Mouse (Mus musculus): ENCODE results near the gene Pbx3. TPM values are rescaled to one million over a fixed set of nuclear protein-coding genes. Genes with fewer than 3 reads are reported as not detected.

The Pbx3 gene
- polyA plus RNA-seq, 1 experiment from 2014 or later: 10.8 TPM

- ATAC-seq: no peak
- Histone ChIP-seq H3K4me2 (replicated peaks; ENCODE audit: low read depth) (no peak overlapping the region), H3K9ac (ENCODE audit: low read depth, low read length) (no peak overlapping the region), H3K27ac (ENCODE audit: low read depth, low read length) (no peak overlapping the region), H3K36me3 (ENCODE audit: control insufficient read depth, insufficient read depth) (no peaks in the 10 kb centered on the region), H3K4me3 (ENCODE audit: low read depth, low read length) (no peak overlapping the region), H3K27me3 (replicated peaks; ENCODE audit: control insufficient read depth, insufficient read depth, low read length) (no peaks in the 10 kb centered on the region), H3K9me3 (ENCODE audit: control insufficient read depth) (no peaks in the 10 kb centered on the region), H3K4me1 (replicated peaks; ENCODE audit: control insufficient read depth, insufficient read depth, low read length) (no peaks in the 10 kb centered on the region)
- TF ChIP-seq CTCF (IDR thresholded peaks at IDR 0.05; ENCODE audit: low read depth): no peak
- 68% methylated on average over 6 of the region's 6 CpGs for WGBS
Observed at GRCm38 (mm10) chr2:34153336-34153735, 219.6 kb downstream of the Pbx3 start.

GRCm38 (mm10) chr2:34150560-34150959 lies 222.4 kb downstream of the Pbx3 start:
- Histone ChIP-seq H3K9ac (ENCODE audit: low read depth, low read length) (no peak overlapping the region), H3K4me2 (replicated peaks; ENCODE audit: low read depth) (no peak overlapping the region), H3K9me3 (ENCODE audit: control insufficient read depth) (no peaks in the 10 kb centered on the region), H3K4me1 (replicated peaks; ENCODE audit: control insufficient read depth, insufficient read depth, low read length) (no peaks in the 10 kb centered on the region), H3K36me3 (ENCODE audit: control insufficient read depth, insufficient read depth) (no peaks in the 10 kb centered on the region), H3K27me3 (replicated peaks; ENCODE audit: control insufficient read depth, insufficient read depth, low read length) (no peaks in the 10 kb centered on the region), H3K4me3 (ENCODE audit: low read depth, low read length) (no peak overlapping the region), H3K27ac (ENCODE audit: low read depth, low read length) (no peak overlapping the region)
- no peak for ATAC-seq
- WGBS: 81% methylated on average over 4 of the region's 4 CpGs
- TF ChIP-seq CTCF (IDR thresholded peaks at IDR 0.05; ENCODE audit: low read depth): no peak

- Histone ChIP-seq H3K4me1 (replicated peaks; ENCODE audit: control insufficient read depth, insufficient read depth, low read length) (no peaks in the 10 kb centered on the region), H3K9me3 (ENCODE audit: control insufficient read depth) (no peaks in the 10 kb centered on the region), H3K4me2 (replicated peaks; ENCODE audit: low read depth) (no peak overlapping the region), H3K36me3 (ENCODE audit: control insufficient read depth, insufficient read depth) (no peaks in the 10 kb centered on the region), H3K4me3 (ENCODE audit: low read depth, low read length) (no peak overlapping the region), H3K27me3 (replicated peaks; ENCODE audit: control insufficient read depth, insufficient read depth, low read length) (no peaks in the 10 kb centered on the region), H3K9ac (ENCODE audit: low read depth, low read length) (no peak overlapping the region), H3K27ac (ENCODE audit: low read depth, low read length) (no peak overlapping the region)
- TF ChIP-seq CTCF (IDR thresholded peaks at IDR 0.05; ENCODE audit: low read depth): no peak
- WGBS: 62% methylated on average over 7 of the region's 7 CpGs
- no peak for ATAC-seq
Observed at GRCm38 (mm10) chr2:34148214-34148613, 224.7 kb downstream of the Pbx3 start.

DNA sequence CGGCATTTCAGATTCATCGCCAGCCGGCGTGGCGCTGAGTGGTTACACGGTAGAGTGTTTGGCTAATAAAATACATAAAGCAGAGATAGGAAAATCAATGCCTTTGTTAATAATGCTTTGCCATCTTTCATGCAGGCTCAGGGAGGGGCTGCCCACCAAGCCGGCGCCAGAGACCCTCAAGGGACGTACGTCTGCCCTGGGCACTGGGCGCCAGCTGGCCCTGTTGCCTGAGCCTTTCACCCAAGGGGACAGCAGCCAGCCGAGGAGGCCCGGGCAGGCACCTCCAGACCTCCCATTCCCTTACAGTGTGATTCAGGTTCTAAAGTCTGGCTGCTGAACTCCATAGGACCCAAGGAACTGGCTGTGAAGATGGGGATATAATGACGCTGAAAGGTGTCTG lies 225.5 kb downstream of the Pbx3 start:
- no peaks in the 10 kb centered on the region for H3K36me3 ChIP-seq (ENCODE audit: control insufficient read depth, insufficient read depth)

DNA sequence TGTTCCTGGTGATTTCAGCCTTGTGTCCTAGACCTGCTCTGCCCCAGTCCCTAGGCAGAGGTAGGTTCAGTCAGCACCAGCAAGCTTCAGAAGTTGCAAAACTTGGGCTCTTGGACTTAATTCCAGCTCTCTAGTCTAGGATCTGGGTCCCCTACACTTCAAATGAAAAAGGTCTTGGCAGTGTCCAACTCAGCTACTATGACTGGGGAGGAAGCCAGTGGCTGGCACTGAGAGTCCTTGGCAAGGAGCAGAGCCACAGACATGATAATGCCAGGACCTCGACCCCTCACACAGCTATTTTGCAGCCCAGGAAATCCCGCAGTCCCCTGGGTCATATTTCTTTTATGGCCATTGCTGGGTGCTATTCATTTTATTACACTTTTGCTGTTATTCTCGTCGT lies 225.9 kb downstream of the Pbx3 start:
- ATAC-seq: no peak
- Histone ChIP-seq H3K4me3 (ENCODE audit: low read depth, low read length) (no peak overlapping the region), H3K4me2 (replicated peaks; ENCODE audit: low read depth) (no peak overlapping the region), H3K27ac (ENCODE audit: low read depth, low read length) (no peak overlapping the region), H3K27me3 (replicated peaks; ENCODE audit: control insufficient read depth, insufficient read depth, low read length) (no peaks in the 10 kb centered on the region), H3K9ac (ENCODE audit: low read depth, low read length) (no peak overlapping the region), H3K4me1 (replicated peaks; ENCODE audit: control insufficient read depth, insufficient read depth, low read length) (no peaks in the 10 kb centered on the region), H3K36me3 (ENCODE audit: control insufficient read depth, insufficient read depth) (no peaks in the 10 kb centered on the region), H3K9me3 (ENCODE audit: control insufficient read depth) (no peaks in the 10 kb centered on the region)
- no peak for TF ChIP-seq CTCF (IDR thresholded peaks at IDR 0.05; ENCODE audit: low read depth)
- WGBS: 53% methylated on average over 4 of the region's 4 CpGs

More for the DNA sequence above, 225.5 kb downstream of the Pbx3 start:
- 71% methylated on average over 14 of the region's 14 CpGs for WGBS
- Histone ChIP-seq H3K4me3 (ENCODE audit: low read depth, low read length) (no peak overlapping the region), H3K4me1 (replicated peaks; ENCODE audit: control insufficient read depth, insufficient read depth, low read length) (no peaks in the 10 kb centered on the region), H3K4me2 (replicated peaks; ENCODE audit: low read depth) (no peak overlapping the region), H3K9me3 (ENCODE audit: control insufficient read depth) (no peaks in the 10 kb centered on the region), H3K27me3 (replicated peaks; ENCODE audit: control insufficient read depth, insufficient read depth, low read length) (no peaks in the 10 kb centered on the region), H3K9ac (ENCODE audit: low read depth, low read length) (no peak overlapping the region), H3K27ac (ENCODE audit: low read depth, low read length) (no peak overlapping the region)
- no peak for ATAC-seq
- TF ChIP-seq CTCF (IDR thresholded peaks at IDR 0.05; ENCODE audit: low read depth): no peak

DNA sequence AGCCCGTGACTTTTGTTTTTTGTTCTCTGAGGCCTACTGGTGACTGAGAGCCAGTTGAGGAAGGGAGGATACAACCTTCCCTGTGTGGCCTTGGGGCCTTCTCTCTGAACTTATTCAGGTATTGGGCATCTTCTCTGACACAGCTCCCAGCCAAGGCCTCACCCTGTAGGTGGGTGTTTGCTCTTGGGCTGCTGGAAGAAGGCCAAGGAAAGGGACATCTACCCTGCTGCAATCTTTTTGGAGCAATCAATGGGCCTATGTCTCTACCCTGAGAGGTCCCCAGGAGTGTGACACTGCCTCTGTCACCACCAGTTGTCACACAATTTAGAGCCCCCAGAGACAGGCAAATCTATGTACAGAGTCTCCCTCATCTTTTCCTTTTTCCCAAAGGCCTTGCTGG lies 226.5 kb downstream of the Pbx3 start:
- 100% methylated on average over 1 of the region's 1 CpGs for WGBS
- ATAC-seq: no peak
- Histone ChIP-seq H3K9me3 (ENCODE audit: control insufficient read depth) (no peaks in the 10 kb centered on the region), H3K4me3 (ENCODE audit: low read depth, low read length) (no peak overlapping the region), H3K27ac (ENCODE audit: low read depth, low read length) (no peak overlapping the region), H3K4me2 (replicated peaks; ENCODE audit: low read depth) (no peak overlapping the region), H3K4me1 (replicated peaks; ENCODE audit: control insufficient read depth, insufficient read depth, low read length) (no peaks in the 10 kb centered on the region), H3K36me3 (ENCODE audit: control insufficient read depth, insufficient read depth) (no peaks in the 10 kb centered on the region), H3K27me3 (replicated peaks; ENCODE audit: control insufficient read depth, insufficient read depth, low read length) (no peaks in the 10 kb centered on the region), H3K9ac (ENCODE audit: low read depth, low read length) (no peak overlapping the region)
- no peak for TF ChIP-seq CTCF (IDR thresholded peaks at IDR 0.05; ENCODE audit: low read depth)

Data from intestine, postnatal 0 days (tissue).